Mouse (Mus musculus) limb, embryonic 14.5 days (tissue): ENCODE measurements around the gene Hist1h3f. TPM values are rescaled to one million over a fixed set of nuclear protein-coding genes. Genes with fewer than 3 reads are reported as not detected.
"Not testable (repeated sequence)": the region's sequence is repeated elsewhere in the genome, so short reads cannot be mapped to it uniquely, and the experiment has no call there.

Experiments
- ATAC-seq: fragments of 200-750 bp; cut with Nextera tagmentation; 2 replicates; pipeline ENCODE4 v1.8.0; 2017; ENCODE audit warnings: low read depth, moderate number of reproducible peaks, moderate TSS enrichment; ENCODE audit not compliant: low FRiP score
- DNase-seq: peaks from one replicate; pipeline ENCODE4 v3.0.0-alpha.2; 2015; ENCODE audit warnings: low spot score
- H3K27ac ChIP-seq: fragments of 300-500 bp; sonication (generic); replicated peaks from 2 replicates; pipeline ENCODE4 v1.5.1; 2014; ENCODE audit warnings: low read depth, mild to moderate bottlenecking, low read length, moderate library complexity, mixed read lengths
- H3K27me3 ChIP-seq: fragments of 300-500 bp; sonication (generic); 2 replicates; pipeline ENCODE4 v1.6.1; 2014; ENCODE audit warnings: low read length, mixed read lengths; ENCODE audit not compliant: control insufficient read depth, insufficient read depth
- H3K36me3 ChIP-seq: fragments of 300-500 bp; sonication (generic); 2 replicates; pipeline ENCODE4 v1.6.1; 2014; ENCODE audit warnings: mild to moderate bottlenecking, low read length, moderate library complexity, mixed read lengths; ENCODE audit not compliant: control insufficient read depth, insufficient read depth
- H3K4me1 ChIP-seq: fragments of 300-500 bp; sonication (generic); 2 replicates; pipeline ENCODE4 v1.6.1; 2014; ENCODE audit warnings: antibody characterized with exemption, low read length, mixed read lengths; ENCODE audit not compliant: control insufficient read depth, insufficient read depth
- H3K4me2 ChIP-seq: fragments of 300-500 bp; sonication (generic); replicated peaks from 2 replicates; pipeline ENCODE4 v1.6.1; 2014; ENCODE audit warnings: low read depth, mild to moderate bottlenecking, low read length, moderate library complexity; ENCODE audit not compliant: severe bottlenecking
- H3K4me3 ChIP-seq: fragments of 300-500 bp; sonication (generic); replicated peaks from 2 replicates; pipeline ENCODE4 v1.5.1; 2014; ENCODE audit warnings: low read length
- H3K9ac ChIP-seq: fragments of 300-500 bp; sonication (generic); 2 replicates; pipeline ENCODE4 v1.6.1; 2014; ENCODE audit warnings: mild to moderate bottlenecking, low read depth, low read length, moderate library complexity; ENCODE audit not compliant: severe bottlenecking
- H3K9me3 ChIP-seq: fragments of 300-500 bp; sonication (generic); 2 replicates; pipeline ENCODE4 v1.6.1; 2016; ENCODE audit warnings: low read length; ENCODE audit not compliant: control insufficient read depth
- POLR2A ChIP-seq: fragments of 200-500 bp; IDR thresholded peaks from 2 replicates; pipeline ENCODE4 v1.8.0; 2012; ENCODE audit warnings: inconsistent platforms, mild to moderate bottlenecking, moderate library complexity, borderline replicate concordance; ENCODE audit not compliant: insufficient read depth, insufficient read length; ENCODE audit errors: extremely low read depth
- WGBS: fragments of 180-500 bp; shearing (Covaris S2); extraction: QIAGEN DNeasy Blood & Tissue Kit; methylation state at CpG from one replicate; pipeline ENCODE4 v1.1.7; 2014; 5-methylcytosine and 5-hydroxymethylcytosine counted together
- polyA plus RNA-seq, 2 experiments: library from polyadenylated mRNA; depleted of rRNA in 1 of 2; stranded (reverse) in 1 of 2; unstranded in 1 of 2; fragments of >200 nt; fragmentation: Nextera tagmentation in 1 of 2; extraction: Ambion mirVana in 1 of 2; gene quantifications; 2 replicates each; pipeline versions ENCODE4 v1.2.1 to v1.2.3; 2012 to 2014

The Hist1h3f gene
- polyA plus RNA-seq, 2 experiments: 0.65 to 4.1 TPM

DNA sequence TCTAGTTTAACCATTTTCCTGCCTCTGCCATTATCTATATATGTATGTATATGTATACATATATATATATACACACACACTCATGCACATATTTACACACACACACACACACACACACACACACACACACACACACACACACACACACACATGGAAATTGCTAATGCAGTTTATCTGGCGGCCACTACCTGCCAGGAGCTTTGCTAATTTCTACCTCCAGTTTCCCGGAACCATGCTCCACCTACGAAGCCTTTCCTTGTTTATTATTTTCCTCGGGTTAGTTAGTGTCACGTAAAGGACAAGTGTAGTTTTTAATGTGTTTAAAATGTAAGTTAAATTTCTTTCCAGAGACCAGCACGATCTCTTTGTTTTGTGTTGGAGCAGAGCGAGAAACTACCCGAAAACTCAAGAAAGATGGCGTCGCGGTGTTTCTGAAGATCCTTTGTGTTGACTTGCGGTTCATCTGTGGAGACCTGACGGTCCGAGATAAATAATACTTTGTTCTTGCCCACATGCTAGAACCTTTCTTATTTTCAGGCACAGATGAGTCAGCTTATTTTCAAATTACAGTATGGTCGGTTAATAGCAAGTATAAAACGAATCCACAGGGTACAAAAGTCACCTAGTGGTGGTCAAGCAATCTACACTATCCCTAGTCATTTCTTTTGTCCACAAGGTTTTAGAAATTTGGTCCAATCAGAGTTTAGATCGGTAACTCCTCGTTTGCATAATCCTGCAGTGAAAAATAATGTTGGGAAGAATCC is 19.0 kb downstream of the Hist1h3f start:
- 5% methylated on average over 18 of the region's 18 CpGs for WGBS
- H3K4me1 ChIP-seq: 0 out of 2 replicates have a peak, but pooled peaks cover 2% of the 10 kb centered on the region
- H3K4me3 ChIP-seq: peak overlapping the region; percentile 39
- DNase-seq (peak; percentile 84), ATAC-seq (peak; percentile 74)
- H3K4me2 ChIP-seq: peak overlapping the region; percentile 64
- no peak for TF ChIP-seq POLR2A
- H3K27ac ChIP-seq: peak overlapping the region; percentile 98
- H3K36me3 ChIP-seq: no peaks in the 10 kb centered on the region
- peak overlapping the region; percentile 51 for H3K9ac ChIP-seq
- H3K27me3 ChIP-seq: no peaks in the 10 kb centered on the region
- no peaks in the 10 kb centered on the region for H3K9me3 ChIP-seq

DNA sequence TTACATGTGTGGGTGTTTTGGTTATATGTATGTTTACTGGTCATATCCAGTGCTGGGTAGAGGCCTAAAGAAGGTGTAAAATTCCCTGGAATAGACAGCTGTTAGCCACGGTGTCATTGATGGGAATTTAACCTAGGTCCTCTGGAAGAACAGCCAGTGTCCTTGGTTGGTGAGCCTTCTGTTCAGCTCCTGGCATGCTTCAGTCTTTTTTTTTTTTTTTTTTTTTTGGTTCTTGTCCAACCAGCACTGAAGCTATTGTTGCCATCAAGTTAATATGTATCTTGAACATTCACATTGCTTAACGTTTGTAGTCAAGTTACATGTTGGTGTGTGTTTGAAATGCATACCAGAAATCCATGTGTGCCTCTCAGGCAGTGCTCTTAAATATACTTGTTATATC is 20.6 kb downstream of the Hist1h3f start:
- ATAC-seq (no peak), DNase-seq (no peak)
- H3K36me3 ChIP-seq: no peaks in the 10 kb centered on the region
- no peak for TF ChIP-seq POLR2A
- peak overlapping the region; percentile 98; the same call in 1 of the 2 replicates for H3K27ac ChIP-seq
- H3K27me3 ChIP-seq: no peaks in the 10 kb centered on the region
- no peak overlapping the region for H3K4me2 ChIP-seq
- WGBS: 91% methylated on average over 2 of the region's 2 CpGs
- no peaks in the 10 kb centered on the region for H3K9me3 ChIP-seq
- H3K9ac ChIP-seq: no peak overlapping the region
- H3K4me1 ChIP-seq: 0 out of 2 replicates have a peak, but pooled peaks cover 2% of the 10 kb centered on the region
- no peak overlapping the region for H3K4me3 ChIP-seq

DNA sequence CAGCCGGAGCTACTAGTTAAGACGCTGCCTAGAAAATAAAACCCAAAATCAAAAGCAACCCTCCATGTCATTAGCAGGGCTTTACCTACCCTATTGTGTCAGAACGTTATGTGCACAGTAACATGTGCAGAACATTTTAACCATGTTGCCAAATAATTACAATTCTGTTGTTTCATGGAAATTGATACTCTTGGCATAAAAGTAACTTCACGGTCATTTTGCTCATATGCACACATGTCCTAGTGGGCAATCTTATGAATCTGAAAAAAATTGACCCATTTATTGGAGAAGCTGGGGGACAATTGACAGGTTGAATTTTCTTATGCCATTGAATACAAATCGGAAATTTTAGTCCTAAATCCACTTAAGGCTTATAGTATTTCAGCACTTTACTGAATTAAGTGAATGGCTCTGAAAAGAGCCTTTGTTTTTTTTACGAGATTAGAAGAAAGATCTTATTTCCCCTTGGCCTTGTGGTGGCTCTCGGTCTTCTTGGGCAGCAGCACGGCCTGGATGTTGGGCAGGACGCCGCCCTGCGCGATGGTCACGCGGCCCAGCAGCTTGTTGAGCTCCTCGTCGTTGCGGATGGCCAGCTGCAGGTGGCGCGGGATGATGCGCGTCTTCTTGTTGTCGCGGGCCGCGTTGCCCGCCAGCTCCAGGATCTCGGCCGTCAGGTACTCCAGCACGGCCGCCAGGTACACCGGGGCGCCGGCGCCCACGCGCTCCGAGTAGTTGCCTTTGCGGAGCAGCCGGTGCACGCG is 26.6 kb downstream of the Hist1h3f start:
- H3K36me3 ChIP-seq, H3K9me3 ChIP-seq, DNase-seq, ATAC-seq, H3K27me3 ChIP-seq: not testable (repeated sequence)
- H3K4me3 ChIP-seq: peak overlapping the region; percentile 40
- peak overlapping the region; percentile 47; the same call in 1 of the 2 replicates for H3K9ac ChIP-seq
- H3K27ac ChIP-seq: peak overlapping the region; percentile 93
- peak overlapping the region; percentile 56 for H3K4me2 ChIP-seq
- H3K4me1 ChIP-seq: peaks cover 13% of the 10 kb centered on the region; the same call in 1 of the 2 replicates
- under 1% methylated on average over 7 of the region's 41 CpGs for WGBS

DNA sequence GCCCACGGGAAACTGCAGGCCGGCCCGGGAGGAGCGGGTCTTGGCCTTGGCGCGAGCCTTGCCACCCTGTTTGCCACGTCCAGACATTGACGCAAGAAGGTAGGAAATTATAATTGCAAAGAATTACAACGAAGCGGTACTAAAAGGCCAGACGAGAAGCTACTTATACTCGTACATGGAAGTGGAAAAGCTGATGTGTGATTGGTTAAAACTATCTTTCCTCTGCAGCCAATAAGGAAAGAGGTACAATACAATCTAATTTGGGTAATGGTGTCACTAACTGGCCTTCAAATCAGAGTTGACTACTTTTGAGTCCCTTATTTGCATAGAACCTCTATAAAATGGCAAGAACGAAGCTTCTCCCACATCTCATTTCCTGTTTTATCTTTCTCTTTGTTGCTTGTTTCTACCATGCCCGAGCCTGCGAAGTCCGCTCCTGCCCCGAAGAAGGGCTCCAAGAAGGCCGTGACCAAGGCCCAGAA is 27.2 kb downstream of the Hist1h3f start, which contains the start of the genes Hist1h2ae and Hist1h2bg:
Gene Hist1h2ae (minus strand): TSS at position 199 of the 482 bp plus-strand sequence.
Gene Hist1h2bg (plus strand): TSS at position 375 of the 482 bp plus-strand sequence.
- TF ChIP-seq POLR2A: peak; percentile 33; the same call in 1 of the 2 replicates
- Histone ChIP-seq H3K36me3 (no peaks in the 10 kb centered on the region), H3K27ac (peak within 1 kb of the TSS; percentile 93), H3K9me3 (no peaks in the 10 kb centered on the region), H3K27me3 (no peaks in the 10 kb centered on the region), H3K4me2 (peak within 1 kb of the TSS; percentile 56), H3K9ac (peak within 1 kb of the TSS; percentile 57), H3K4me3 (peak within 1 kb of the TSS; percentile 40), H3K4me1 (peaks cover 13% of the 10 kb centered on the region; the same call in 1 of the 2 replicates)
- DNase-seq (peak; percentile 96), ATAC-seq (peak; percentile 89)
- WGBS: under 1% methylated on average over 17 of the region's 18 CpGs

DNA sequence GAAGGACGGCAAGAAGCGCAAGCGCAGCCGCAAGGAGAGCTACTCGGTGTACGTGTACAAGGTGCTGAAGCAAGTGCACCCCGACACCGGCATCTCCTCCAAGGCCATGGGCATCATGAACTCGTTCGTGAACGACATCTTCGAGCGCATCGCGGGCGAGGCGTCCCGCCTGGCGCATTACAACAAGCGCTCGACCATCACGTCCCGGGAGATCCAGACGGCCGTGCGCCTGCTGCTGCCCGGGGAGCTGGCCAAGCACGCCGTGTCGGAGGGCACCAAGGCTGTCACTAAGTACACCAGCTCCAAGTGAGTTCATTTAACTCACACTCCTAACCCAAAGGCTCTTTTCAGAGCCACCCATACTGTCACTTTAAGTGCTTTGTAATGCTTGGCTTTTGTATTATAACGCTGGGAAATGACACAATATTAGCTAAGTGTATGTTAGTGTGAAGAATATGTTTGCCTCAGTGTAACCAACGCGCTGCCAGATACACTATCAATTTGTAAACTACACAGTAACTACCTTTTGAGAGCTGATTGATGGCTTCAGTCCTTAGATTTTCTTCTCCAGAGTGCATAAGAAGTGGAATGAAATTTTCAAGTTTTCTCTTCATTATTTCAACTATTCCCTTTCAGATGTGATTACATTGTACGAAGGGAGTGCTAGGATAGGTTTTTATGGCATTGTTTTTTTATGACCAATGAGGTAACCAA is 27.8 kb downstream of the Hist1h3f start:
- H3K36me3 ChIP-seq, H3K9me3 ChIP-seq, H3K27me3 ChIP-seq, ATAC-seq, DNase-seq: not testable (repeated sequence)
- peak overlapping the region; percentile 57 for H3K9ac ChIP-seq
- peaks cover 16% of the 10 kb centered on the region for H3K4me1 ChIP-seq
- peak overlapping the region; percentile 56 for H3K4me2 ChIP-seq
- WGBS: under 1% methylated on average over 8 of the region's 34 CpGs
- H3K27ac ChIP-seq: peak overlapping the region; percentile 93
- peak overlapping the region; percentile 40 for H3K4me3 ChIP-seq
